Mouse (Mus musculus): ENCODE results near the gene Cdt1.
"Not testable (repeated sequence)": the region's sequence is repeated elsewhere in the genome, so short reads cannot be mapped to it uniquely, and the experiment has no call there.

The Cdt1 gene

GRCm38 (mm10) chr8:122550234-122550994, 17.4 kb upstream of the Cdt1 start:
- peak; percentile 40 for DNase-seq (ENCODE audit: low read depth, low spot score)

GRCm38 (mm10) chr8:122550995-122551264, 16.9 kb upstream of the Cdt1 start:
- no peak for DNase-seq (ENCODE audit: low read depth, low spot score)

- DNase-seq (ENCODE audit: low read depth, low spot score), result peak; percentile 78
These were observed 16.4 kb upstream of the Cdt1 start, which contains the start of gene Piezo1 for GRCm38 (mm10) chr8:122551265-122552051. Gene Piezo1, minus strand, starts transcription at chr8:122551329.

- peak; percentile 94 for DNase-seq (ENCODE audit: low read depth, low spot score)
These were observed 13.0 kb upstream of the Cdt1 start for GRCm38 (mm10) chr8:122554786-122555185.

GRCm38 (mm10) chr8:122556030-122557009, 11.5 kb upstream of the Cdt1 start:
- DNase-seq (ENCODE audit: low read depth, low spot score), result peak; percentile 43

DNA sequence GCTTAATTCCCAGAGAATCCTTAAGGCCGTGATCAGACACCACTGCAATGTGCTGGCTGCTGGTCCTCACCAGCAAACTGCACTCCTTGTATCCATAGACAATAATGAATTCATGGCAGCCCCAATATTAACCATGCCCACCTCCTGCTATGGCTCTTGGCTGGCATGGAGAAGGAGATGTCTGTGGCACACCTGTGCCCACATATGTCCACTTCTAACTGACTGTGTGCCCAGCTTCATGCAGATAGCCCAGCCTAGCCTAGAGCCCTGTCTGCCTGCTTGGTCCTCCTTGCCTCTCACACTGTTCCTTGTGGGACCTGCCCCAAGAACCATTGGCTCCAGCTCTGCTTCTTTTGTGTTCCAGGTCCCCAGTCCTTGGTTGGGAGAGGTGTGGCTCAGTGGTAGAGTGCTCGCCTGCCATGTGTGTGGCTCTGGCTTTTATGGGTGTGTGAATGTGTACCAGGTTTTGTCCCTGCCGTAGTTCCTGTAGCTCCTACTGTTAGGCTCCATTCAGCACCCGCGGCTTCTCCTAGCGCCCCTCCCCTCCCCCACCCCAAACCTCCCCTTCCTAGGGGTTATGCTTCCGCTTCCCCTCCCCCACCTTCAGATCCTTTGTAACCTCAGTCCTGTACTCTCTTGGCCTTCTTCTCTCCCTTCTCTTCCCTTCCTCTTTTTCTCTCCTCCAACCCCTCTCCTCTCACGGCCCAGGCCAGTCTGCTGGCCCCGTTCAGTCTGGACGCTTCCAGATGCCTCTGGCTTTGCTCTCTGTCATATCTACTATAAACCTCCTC, 10.4 kb upstream of the Cdt1 start:
- DNase-seq (ENCODE audit: low read depth, low spot score), result peak; percentile 69

- no peak for DNase-seq (ENCODE audit: low read depth, low spot score)
These were observed 9.0 kb upstream of the Cdt1 start for GRCm38 (mm10) chr8:122558671-122559349.

GRCm38 (mm10) chr8:122561199-122561598, 6.6 kb upstream of the Cdt1 start:
- DNase-seq (ENCODE audit: low read depth, low spot score), result peak; percentile 31

DNA sequence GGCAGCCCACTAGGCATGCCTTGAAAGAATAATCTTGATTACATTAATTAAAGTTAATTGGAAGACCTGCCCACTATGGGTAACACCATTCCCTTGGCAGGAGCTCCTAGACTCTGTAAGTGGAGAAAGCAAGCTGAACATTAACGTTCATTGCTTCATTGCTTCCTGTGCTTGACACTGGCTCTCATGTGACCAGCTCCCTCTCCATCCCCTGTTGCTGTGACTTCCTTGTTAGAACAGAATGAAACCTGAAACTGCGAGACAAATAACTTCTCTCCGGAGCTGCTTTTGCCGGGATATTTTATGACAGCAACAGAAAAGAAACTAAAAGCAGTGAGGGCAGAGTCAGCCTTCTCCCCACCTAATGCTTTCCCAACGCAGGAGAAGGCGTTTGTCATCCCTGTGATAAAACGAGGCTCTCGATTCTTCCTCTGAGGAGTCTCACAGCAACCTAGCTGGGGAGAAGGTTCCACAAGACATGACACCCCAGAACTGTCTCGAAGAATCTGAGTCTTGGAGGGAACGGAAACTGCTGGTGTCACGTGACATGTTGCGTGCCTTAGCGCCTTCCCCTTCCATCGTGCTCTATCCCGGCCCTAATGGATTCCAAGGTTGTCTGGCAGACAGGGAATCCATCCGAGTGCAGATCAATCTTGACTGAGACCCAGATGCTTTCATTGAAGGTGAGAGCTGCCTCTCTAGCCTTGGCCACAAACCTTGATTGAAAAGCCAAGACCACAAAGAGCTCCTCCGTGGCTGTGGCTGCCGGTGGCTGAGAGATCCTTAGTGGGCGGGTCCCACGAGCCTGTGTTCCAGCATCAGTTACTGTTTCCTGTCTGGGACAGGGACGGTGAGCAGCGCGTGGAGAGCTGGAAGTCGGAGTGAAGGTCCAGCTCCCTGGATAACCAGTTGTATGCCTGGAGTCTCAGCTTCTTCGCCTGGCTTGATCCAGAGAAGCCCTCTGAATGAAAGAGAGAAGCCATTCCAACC, 3.2 kb upstream of the Cdt1 start:
- DNase-seq (ENCODE audit: low read depth, low spot score), result no peak

- no peak for DNase-seq (ENCODE audit: low read depth, low spot score)
These were observed 1.0 kb upstream of the Cdt1 start for GRCm38 (mm10) chr8:122566766-122567165.

GRCm38 (mm10) chr8:122568109-122568504, 292 bp downstream of the Cdt1 start:
- DNase-seq (ENCODE audit: low read depth, low spot score), result no peak

DNA sequence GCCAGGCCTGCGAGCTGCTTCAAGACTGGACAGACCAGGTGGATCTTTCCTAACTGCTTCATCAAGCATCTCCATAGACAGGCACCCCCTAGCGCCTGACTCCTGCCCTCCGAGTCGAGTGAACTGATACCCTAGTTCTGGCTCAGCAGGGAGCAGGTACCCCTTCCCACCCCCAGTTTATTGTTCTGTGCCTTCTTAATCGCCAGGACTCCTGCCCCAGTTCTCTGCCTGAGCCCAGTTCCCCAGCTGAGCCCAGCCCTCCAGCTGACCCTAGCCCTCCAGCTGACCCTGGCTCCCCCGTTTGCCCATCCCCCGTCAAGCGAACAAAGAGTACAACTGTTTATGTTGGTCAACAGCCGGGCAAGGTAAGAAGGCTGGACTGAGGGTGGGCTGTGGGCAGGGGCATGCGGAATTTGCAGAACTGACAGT, 1.1 kb downstream of the Cdt1 start:
- DNase-seq (ENCODE audit: low read depth, low spot score), result no peak

DNA sequence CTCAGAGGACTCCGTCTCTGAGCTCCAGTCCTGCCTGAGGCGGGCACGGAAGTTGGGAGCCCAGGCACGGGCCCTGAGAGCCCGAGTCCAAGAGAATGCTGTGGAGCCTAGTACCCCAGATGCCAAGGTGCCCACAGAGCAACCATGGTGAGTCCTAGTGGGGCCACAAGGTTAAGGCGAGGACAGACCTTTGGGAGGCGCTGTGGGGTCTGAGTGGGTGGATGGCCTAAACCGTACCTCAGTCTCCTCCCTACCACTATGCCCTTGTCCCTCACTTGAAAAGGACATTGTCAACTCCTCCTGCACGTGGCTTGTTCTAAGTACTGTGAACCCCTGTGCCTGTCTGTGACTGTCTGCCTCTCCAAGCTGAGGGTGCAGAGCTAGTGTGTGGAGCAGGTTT, 1.5 kb downstream of the Cdt1 start:
- DNase-seq (ENCODE audit: low read depth, low spot score), result no peak

DNA sequence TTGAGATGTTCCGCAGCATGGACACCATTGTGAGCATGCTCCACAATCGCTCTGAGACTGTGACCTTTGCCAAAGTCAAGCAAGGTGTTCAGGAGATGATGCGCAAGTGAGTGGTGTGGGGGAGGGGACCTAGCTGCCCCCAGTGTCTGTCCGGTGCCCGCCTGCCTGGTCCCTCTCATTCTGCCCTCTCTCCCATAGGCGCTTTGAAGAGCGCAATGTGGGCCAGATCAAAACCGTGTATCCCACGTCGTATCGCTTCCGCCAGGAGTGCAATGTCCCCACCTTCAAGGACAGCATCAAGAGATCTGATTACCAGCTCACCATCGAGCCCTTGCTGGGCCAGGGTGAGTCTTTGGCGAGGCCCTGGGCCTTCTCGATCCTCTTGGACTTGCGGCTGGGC, 2.2 kb downstream of the Cdt1 start:
- no peak for DNase-seq (ENCODE audit: low read depth, low spot score)

GRCm38 (mm10) chr8:122571153-122571552, 3.3 kb downstream of the Cdt1 start:
- DNase-seq (ENCODE audit: low read depth, low spot score), result no peak

GRCm38 (mm10) chr8:122571750-122572267, 4.0 kb downstream of the Cdt1 start:
- no peak for DNase-seq (ENCODE audit: low read depth, low spot score)

- no peak for DNase-seq (ENCODE audit: low read depth, low spot score)
These were observed 4.9 kb downstream of the Cdt1 start for GRCm38 (mm10) chr8:122572751-122573150.

- not testable (repeated sequence) for DNase-seq (ENCODE audit: low read depth, low spot score)
These were observed 5.4 kb downstream of the Cdt1 start for GRCm38 (mm10) chr8:122573176-122573575.

- DNase-seq (ENCODE audit: low read depth, low spot score), result no peak
These were observed 5.8 kb downstream of the Cdt1 start for GRCm38 (mm10) chr8:122573577-122573976.
